Mouse (Mus musculus): Measurements from ENCODE around the gene Sik2. TPM values are rescaled to one million over a fixed set of nuclear protein-coding genes. Genes with fewer than 3 reads are reported as not detected.

Gene Sik2
- polyA plus RNA-seq, 1 experiment, result 9.9 TPM

DNA sequence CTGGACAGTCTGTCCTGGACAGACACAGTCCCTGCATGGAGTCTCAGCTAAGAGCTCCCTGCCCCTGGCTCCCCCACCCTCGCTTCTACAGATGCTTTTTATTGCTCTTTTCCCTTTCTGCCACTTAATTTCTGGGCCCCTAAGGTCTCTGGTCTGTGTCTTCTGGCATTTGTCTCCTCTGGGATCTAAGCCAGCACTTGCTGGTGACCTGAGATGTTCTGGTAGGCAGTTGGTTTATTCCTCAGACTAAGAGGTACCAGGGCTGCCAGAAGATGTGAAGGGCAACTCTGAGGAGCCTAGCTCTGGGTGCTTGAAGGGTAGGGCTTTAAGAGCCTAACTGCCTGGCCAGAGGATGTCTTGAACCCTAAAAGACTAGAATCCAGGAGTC lies 123.3 kb downstream of the Sik2 start:
- WGBS, result 39% methylated on average over 1 of the region's 1 CpGs
- Histone ChIP-seq H3K4me3 (ENCODE audit: low read depth, low read length) (no peak overlapping the region), H3K27me3 (ENCODE audit: control insufficient read depth, insufficient read depth, low read length) (no peaks in the 10 kb centered on the region), H3K27ac (ENCODE audit: insufficient read depth, low read depth, low read length) (peak overlapping the region; percentile 70), H3K4me1 (ENCODE audit: control insufficient read depth, insufficient read depth, insufficient read length, low read length) (peaks cover 9% of the 10 kb centered on the region; the same call in 1 of the 2 replicates), H3K36me3 (ENCODE audit: control insufficient read depth, insufficient read depth, low read length) (no peaks in the 10 kb centered on the region)
- TF ChIP-seq CTCF (IDR thresholded peaks at IDR 0.05; ENCODE audit: extremely low read depth, insufficient read length, insufficient replicate concordance, low read depth, low read length) (no peak), POLR2A (IDR thresholded peaks at IDR 0.05; ENCODE audit: low read depth, low read length) (no peak)

DNA sequence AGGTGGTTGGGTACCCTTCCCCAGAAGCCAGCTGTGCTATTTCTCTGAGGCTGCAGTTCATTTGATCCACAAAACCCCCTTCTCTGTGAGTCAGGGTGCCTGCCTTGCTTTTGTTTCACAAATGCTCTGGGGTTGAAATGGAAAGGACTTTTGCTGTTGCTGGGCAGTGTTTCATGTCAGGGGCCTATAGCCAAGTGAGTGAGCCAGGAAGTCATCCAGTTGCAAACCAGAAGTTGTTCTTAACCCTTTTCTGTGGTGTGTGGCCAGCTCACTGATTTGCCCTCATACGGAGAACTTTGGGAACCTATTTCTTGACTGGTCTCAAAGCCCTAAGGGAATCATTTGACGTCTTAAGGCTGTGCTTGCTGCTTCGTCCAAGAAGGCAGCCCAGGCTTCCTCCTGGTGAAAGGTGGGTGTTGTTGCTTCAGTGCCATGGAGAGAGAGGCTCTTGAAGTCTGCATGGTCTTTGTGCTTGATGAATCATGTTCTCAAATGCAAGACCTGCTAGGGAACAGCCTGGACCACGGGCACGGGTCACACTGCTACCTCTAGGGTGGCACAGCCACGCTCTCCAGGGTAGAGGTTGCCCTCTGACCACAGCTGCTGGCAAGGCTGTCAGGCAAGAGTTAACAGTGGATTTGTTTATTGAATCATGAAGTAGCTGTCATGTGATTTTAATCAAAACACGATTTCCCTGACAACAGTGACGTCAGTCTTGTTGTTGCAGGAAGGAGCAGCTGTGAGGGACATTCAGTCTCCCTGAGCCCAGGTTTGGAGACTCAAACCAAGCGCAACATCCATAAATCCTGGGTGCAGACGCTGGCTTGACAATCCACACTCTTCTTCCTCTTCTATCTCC lies 123.9 kb downstream of the Sik2 start:
- 44% methylated on average over 10 of the region's 10 CpGs for WGBS
- Histone ChIP-seq H3K36me3 (ENCODE audit: control insufficient read depth, insufficient read depth, low read length) (peaks cover 5% of the 10 kb centered on the region; the same call in 1 of the 2 replicates), H3K27ac (ENCODE audit: insufficient read depth, low read depth, low read length) (peak overlapping the region; percentile 72), H3K4me3 (ENCODE audit: low read depth, low read length) (no peak overlapping the region), H3K27me3 (ENCODE audit: control insufficient read depth, insufficient read depth, low read length) (no peaks in the 10 kb centered on the region), H3K4me1 (ENCODE audit: control insufficient read depth, insufficient read depth, insufficient read length, low read length) (peaks cover 9% of the 10 kb centered on the region; the same call in 1 of the 2 replicates)
- no peak for TF ChIP-seq CTCF (IDR thresholded peaks at IDR 0.05; ENCODE audit: extremely low read depth, insufficient read length, insufficient replicate concordance, low read depth, low read length)
- TF ChIP-seq POLR2A (IDR thresholded peaks at IDR 0.05; ENCODE audit: low read depth, low read length), result no peak

DNA sequence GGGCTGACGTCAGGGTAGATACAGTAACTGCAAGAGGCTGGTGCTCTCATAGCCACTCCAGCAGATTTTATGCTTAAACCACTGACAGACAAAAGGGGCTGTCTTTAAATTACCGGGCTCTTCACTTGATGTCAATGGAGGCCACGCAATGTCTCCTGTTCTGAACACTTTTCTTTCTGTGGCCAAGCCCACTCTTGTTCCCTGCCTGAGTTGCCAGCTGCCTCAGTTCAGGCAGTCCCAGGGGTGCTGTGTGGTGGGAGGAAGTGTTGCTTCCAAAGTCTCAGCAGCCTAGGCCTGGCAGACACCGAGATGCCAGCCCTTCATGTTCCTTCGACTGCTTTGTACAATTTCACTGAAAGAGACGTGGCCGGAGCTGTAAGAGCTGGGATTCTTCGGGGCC lies 124.8 kb downstream of the Sik2 start:
- no peaks in the 10 kb centered on the region for H3K27me3 ChIP-seq (ENCODE audit: control insufficient read depth, insufficient read depth, low read length)
- H3K4me1 ChIP-seq (ENCODE audit: control insufficient read depth, insufficient read depth, insufficient read length, low read length), result peaks cover 9% of the 10 kb centered on the region; the same call in 1 of the 2 replicates
- peaks cover 13% of the 10 kb centered on the region for H3K36me3 ChIP-seq (ENCODE audit: control insufficient read depth, insufficient read depth, low read length)
- H3K27ac ChIP-seq (ENCODE audit: insufficient read depth, low read depth, low read length), result peak overlapping the region; percentile 72
- no peak overlapping the region for H3K4me3 ChIP-seq (ENCODE audit: low read depth, low read length)
- no peak for TF ChIP-seq CTCF (IDR thresholded peaks at IDR 0.05; ENCODE audit: extremely low read depth, insufficient read length, insufficient replicate concordance, low read depth, low read length)
- no peak for TF ChIP-seq POLR2A (IDR thresholded peaks at IDR 0.05; ENCODE audit: low read depth, low read length)
- WGBS, result 77% methylated on average over 8 of the region's 8 CpGs

DNA sequence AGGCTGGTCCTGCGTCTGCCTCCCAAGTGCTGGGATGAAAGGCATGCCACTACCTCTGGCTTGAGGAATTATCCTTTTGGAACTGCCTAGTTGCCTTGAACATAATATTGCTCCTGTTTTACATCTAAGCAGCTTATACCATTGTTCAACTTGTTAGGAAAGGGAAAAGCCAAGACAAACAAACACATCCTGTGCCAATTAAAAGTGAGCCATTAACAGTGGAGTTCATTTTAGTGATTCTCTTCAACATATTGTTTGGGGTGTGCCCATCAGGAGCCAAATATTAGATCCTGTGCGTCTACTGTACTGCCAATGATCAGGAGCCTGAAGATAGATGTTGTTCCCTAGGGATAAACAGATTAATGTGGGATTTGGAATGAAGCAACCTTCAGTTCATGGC lies 126.7 kb downstream of the Sik2 start:
- Histone ChIP-seq H3K4me3 (ENCODE audit: low read depth, low read length) (no peak overlapping the region), H3K4me1 (ENCODE audit: control insufficient read depth, insufficient read depth, insufficient read length, low read length) (peaks cover 9% of the 10 kb centered on the region; the same call in 1 of the 2 replicates), H3K27ac (ENCODE audit: insufficient read depth, low read depth, low read length) (no peak overlapping the region), H3K27me3 (ENCODE audit: control insufficient read depth, insufficient read depth, low read length) (no peaks in the 10 kb centered on the region), H3K36me3 (ENCODE audit: control insufficient read depth, insufficient read depth, low read length) (peaks cover 21% of the 10 kb centered on the region)
- 82% methylated on average over 2 of the region's 2 CpGs for WGBS
- TF ChIP-seq CTCF (IDR thresholded peaks at IDR 0.05; ENCODE audit: extremely low read depth, insufficient read length, insufficient replicate concordance, low read depth, low read length) (no peak), POLR2A (IDR thresholded peaks at IDR 0.05; ENCODE audit: low read depth, low read length) (no peak)

DNA sequence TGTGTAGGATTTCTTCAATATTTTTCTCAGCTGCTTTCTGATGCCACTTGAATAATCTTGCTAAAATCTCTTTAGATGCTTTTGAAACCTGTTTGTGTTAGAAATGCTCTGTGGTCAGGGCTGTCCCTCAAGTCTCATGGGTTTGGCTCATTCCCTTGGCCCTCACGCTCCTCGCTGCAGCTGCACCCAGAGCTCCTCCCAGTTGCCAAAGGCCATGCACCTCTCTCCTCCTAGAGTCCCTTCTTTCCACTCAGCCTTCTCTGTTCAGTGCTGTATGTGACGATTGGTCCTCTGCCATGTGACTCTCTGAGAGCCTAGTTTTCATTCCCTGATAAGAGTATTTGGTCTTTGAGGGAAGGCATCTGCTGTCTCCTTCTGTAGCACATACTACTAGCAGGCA lies 131.4 kb downstream of the Sik2 start:
- peaks cover 27% of the 10 kb centered on the region for H3K36me3 ChIP-seq (ENCODE audit: control insufficient read depth, insufficient read depth, low read length)
- no peak overlapping the region for H3K27ac ChIP-seq (ENCODE audit: insufficient read depth, low read depth, low read length)
- H3K4me1 ChIP-seq (ENCODE audit: control insufficient read depth, insufficient read depth, insufficient read length, low read length), result 0 out of 2 replicates have a peak, but pooled peaks cover 2% of the 10 kb centered on the region
- WGBS, result 25% methylated on average over 3 of the region's 3 CpGs
- H3K4me3 ChIP-seq (ENCODE audit: low read depth, low read length), result no peak overlapping the region
- no peak for TF ChIP-seq POLR2A (IDR thresholded peaks at IDR 0.05; ENCODE audit: low read depth, low read length)
- TF ChIP-seq CTCF (IDR thresholded peaks at IDR 0.05; ENCODE audit: extremely low read depth, insufficient read length, insufficient replicate concordance, low read depth, low read length), result no peak
- no peaks in the 10 kb centered on the region for H3K27me3 ChIP-seq (ENCODE audit: control insufficient read depth, insufficient read depth, low read length)

DNA sequence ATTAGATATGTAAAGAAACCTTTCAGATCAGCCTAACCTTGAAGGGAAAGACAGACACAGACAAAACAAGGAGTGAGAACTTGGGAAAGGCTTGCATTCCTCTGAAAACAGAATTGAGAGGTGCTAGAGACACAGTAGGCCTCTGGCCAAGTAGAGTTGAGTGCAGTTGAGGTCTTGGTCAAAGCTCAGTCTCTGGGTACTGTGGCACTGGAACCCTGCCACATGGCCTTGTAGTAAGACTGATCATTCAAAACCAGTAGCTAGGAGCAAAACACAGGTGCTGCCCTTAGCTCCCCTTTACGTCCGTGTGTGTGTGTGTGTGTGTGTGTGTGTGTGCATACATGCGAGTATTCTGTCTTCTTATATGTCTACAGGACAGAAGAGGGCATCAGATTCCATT lies 132.6 kb downstream of the Sik2 start:
- Histone ChIP-seq H3K36me3 (ENCODE audit: control insufficient read depth, insufficient read depth, low read length) (peaks cover 28% of the 10 kb centered on the region), H3K4me1 (ENCODE audit: control insufficient read depth, insufficient read depth, insufficient read length, low read length) (0 out of 2 replicates have a peak, but pooled peaks cover 2% of the 10 kb centered on the region), H3K27me3 (ENCODE audit: control insufficient read depth, insufficient read depth, low read length) (no peaks in the 10 kb centered on the region), H3K4me3 (ENCODE audit: low read depth, low read length) (no peak overlapping the region), H3K27ac (ENCODE audit: insufficient read depth, low read depth, low read length) (no peak overlapping the region)
- TF ChIP-seq CTCF (IDR thresholded peaks at IDR 0.05; ENCODE audit: extremely low read depth, insufficient read length, insufficient replicate concordance, low read depth, low read length) (no peak), POLR2A (IDR thresholded peaks at IDR 0.05; ENCODE audit: low read depth, low read length) (no peak)
- WGBS, result 54% methylated on average over 3 of the region's 3 CpGs

DNA sequence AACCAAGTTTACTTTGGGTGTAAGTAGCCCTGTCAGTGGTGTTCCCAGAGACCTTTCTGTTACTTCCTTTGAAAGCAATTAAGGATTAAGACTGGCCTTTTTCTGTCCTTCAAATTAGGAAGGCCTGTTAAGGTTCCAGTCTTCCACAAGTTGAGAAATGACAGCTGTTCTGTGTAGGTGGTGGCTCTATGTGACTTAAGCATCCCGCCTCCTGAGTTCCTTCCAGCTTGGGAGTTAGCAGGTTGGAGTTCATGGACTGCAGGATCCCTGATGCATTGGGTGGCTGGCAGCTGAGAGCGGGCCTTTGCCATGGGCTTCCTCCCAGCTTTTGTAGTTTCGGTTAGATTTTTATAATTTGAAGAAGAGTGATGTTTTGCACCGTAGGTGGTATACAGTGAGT lies 133.4 kb downstream of the Sik2 start:
- TF ChIP-seq CTCF (IDR thresholded peaks at IDR 0.05; ENCODE audit: extremely low read depth, insufficient read length, insufficient replicate concordance, low read depth, low read length) (no peak), POLR2A (IDR thresholded peaks at IDR 0.05; ENCODE audit: low read depth, low read length) (no peak)
- Histone ChIP-seq H3K27me3 (ENCODE audit: control insufficient read depth, insufficient read depth, low read length) (no peaks in the 10 kb centered on the region), H3K4me1 (ENCODE audit: control insufficient read depth, insufficient read depth, insufficient read length, low read length) (0 out of 2 replicates have a peak, but pooled peaks cover 2% of the 10 kb centered on the region), H3K4me3 (ENCODE audit: low read depth, low read length) (no peak overlapping the region), H3K36me3 (ENCODE audit: control insufficient read depth, insufficient read depth, low read length) (peaks cover 33% of the 10 kb centered on the region), H3K27ac (ENCODE audit: insufficient read depth, low read depth, low read length) (no peak overlapping the region)
- WGBS, result 98% methylated on average over 4 of the region's 4 CpGs

Measured in small intestine, adult 2 months (tissue).